In the genomic region with DNA sequence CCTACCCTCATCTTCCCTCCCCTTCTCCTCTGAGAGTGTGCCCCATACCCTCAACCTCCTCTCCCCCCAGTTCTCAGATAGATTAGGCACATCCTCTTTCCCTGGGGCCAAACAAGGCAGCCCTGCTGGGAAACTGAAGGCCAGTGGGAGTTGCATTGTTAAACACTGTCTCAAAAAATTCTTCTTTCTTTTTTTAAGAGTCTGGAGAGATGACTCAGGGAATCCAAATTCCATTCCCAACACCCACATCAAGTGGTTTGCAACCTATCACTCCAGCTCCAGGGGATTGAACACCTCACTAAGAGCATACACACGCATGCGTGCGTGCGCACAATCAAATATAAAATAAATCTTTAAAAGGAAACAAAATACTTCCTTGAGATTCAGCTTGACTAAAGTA, we compare ENCODE assay signal across 21 mouse cellular contexts. TPM values are rescaled to one million over a fixed set of nuclear protein-coding genes. Genes with fewer than 3 reads are reported as not detected.
DNase-seq lines count a peak whose midpoint lies in the region; ATAC-seq and TF ChIP-seq lines count a peak whose summit lies in the region.
"Had no signal": no experiment of that assay in that cellular context is flagged by ENCODE, and none has a peak within 500 bp of the region (broad histone marks: within the 10 kb centered on the region; RNA-seq: fewer than 3 reads in every experiment).

No protein-coding gene starts in this region.

- 93% methylated on average over 4 of the region's 4 CpGs for WGBS in kidney, embryonic 15.5 days

- H3K4me1 ChIP-seq in embryonic fibroblast, embryonic 13.5 days (ENCODE audit: control insufficient read depth, insufficient read depth, low read length) = peaks cover 2% of the 10 kb centered on the region; the same call in 1 of the 2 replicates
- H3K4me1 ChIP-seq in kidney, embryonic 15.5 days = no peaks in the 10 kb centered on the region
- H3K4me1 ChIP-seq: embryonic facial prominence, embryonic 12.5 days; forebrain, embryonic 10.5 days; forebrain, embryonic 12.5 days had no signal

- peak overlapping the region; percentile 61 for H3K27ac ChIP-seq in embryonic fibroblast, embryonic 13.5 days (ENCODE audit: insufficient read depth, low read length)
- no peak overlapping the region for H3K27ac ChIP-seq in kidney, embryonic 15.5 days
- H3K27ac ChIP-seq: embryonic facial prominence, embryonic 12.5 days; forebrain, embryonic 10.5 days; forebrain, embryonic 12.5 days had no signal

- peaks cover 13% of the 10 kb centered on the region for H3K27me3 ChIP-seq in kidney, embryonic 15.5 days
- H3K27me3 ChIP-seq: embryonic facial prominence, embryonic 12.5 days; forebrain, embryonic 12.5 days had no signal

- no peak for ATAC-seq in kidney, embryonic 15.5 days (replicated peaks; ENCODE audit: low FRiP score)
- ATAC-seq: forebrain, embryonic 14.5 days; forebrain, embryonic 16.5 days had no signal

- no peaks in the 10 kb centered on the region for H3K9me3 ChIP-seq in kidney, embryonic 15.5 days (replicated peaks)
- H3K9me3 ChIP-seq: embryonic facial prominence, embryonic 12.5 days; forebrain, embryonic 10.5 days; forebrain, embryonic 12.5 days had no signal

- no peak for TF ChIP-seq POLR2A in embryonic fibroblast, embryonic 13.5 days (IDR thresholded peaks at IDR 0.05; ENCODE audit: low read depth, low read length)

- no peak overlapping the region for H3K4me3 ChIP-seq in embryonic fibroblast, embryonic 13.5 days (ENCODE audit: insufficient read depth, low read length)
- H3K4me3 ChIP-seq in kidney, embryonic 15.5 days (replicated peaks) = no peak overlapping the region
- H3K4me3 ChIP-seq: embryonic facial prominence, embryonic 12.5 days; erythroblast, embryonic 14.5 days; forebrain, embryonic 10.5 days; forebrain, embryonic 12.5 days had no signal

- H3K36me3 ChIP-seq in kidney, embryonic 15.5 days = peaks cover 47% of the 10 kb centered on the region; the same call in 1 of the 2 replicates
- H3K36me3 ChIP-seq: embryonic facial prominence, embryonic 12.5 days had no signal

- DNase-seq in 3T3-L1 (ENCODE audit: low read depth, low spot score) (peak; percentile 56), NIH3T3 (ENCODE audit: low read depth) (peak; percentile 54)
- DNase-seq in thymus, postnatal 0 days (ENCODE audit: low spot score) = no peak
- DNase-seq: adrenal gland, adult 2 months; adrenal gland, postnatal 10 days; adrenal gland, postnatal 25 days; cerebellum, adult 11 months; cerebellum, adult 18-20 months; cerebellum, adult 8-10 months; cerebellum, adult 9-11 months; cerebellum, postnatal 14 days; cerebellum, postnatal 36 days; embryo, embryonic 11 days had no signal

- H3K9ac ChIP-seq in kidney, embryonic 15.5 days = no peak overlapping the region
- H3K9ac ChIP-seq: embryonic facial prominence, embryonic 12.5 days; forebrain, embryonic 12.5 days had no signal

- no peak for TF ChIP-seq CTCF in embryonic fibroblast, embryonic 13.5 days (IDR thresholded peaks at IDR 0.05; ENCODE audit: borderline replicate concordance, insufficient read depth, low read length)

- H3K4me2 ChIP-seq in kidney, embryonic 15.5 days = no peak overlapping the region
- H3K4me2 ChIP-seq: embryonic facial prominence, embryonic 12.5 days; forebrain, embryonic 12.5 days had no signal

RNA-seq across cellular contexts. Expression of a gene that starts 32.9 kb away (rescaled TPM):
- polyA plus RNA-seq in embryonic fibroblast, embryonic 13.5 days (2011; ENCODE audit: insufficient read length, low read depth, missing spikeins) = 0.80 and 3.5 TPM in 2 replicates
- polyA plus RNA-seq in kidney, embryonic 15.5 days (2015; fragmentation: Nextera tagmentation; extraction: Ambion mirVana) = 2.1 and 3.3 TPM in 2 replicates
- polyA plus RNA-seq in thymus, postnatal 0 days (2015; fragmentation: Nextera tagmentation; extraction: Ambion mirVana) = 0.23 and 0.37 TPM in 2 replicates
- polyA plus RNA-seq: erythroblast, embryonic 14.5 days had no signal
